Mouse (Mus musculus): ENCODE results near the gene A630089N07Rik. TPM values are rescaled to one million over a fixed set of nuclear protein-coding genes. Genes with fewer than 3 reads are reported as not detected.

The A630089N07Rik gene
- polyA plus RNA-seq, 1 experiment from 2014 or later: 16.7 TPM

DNA sequence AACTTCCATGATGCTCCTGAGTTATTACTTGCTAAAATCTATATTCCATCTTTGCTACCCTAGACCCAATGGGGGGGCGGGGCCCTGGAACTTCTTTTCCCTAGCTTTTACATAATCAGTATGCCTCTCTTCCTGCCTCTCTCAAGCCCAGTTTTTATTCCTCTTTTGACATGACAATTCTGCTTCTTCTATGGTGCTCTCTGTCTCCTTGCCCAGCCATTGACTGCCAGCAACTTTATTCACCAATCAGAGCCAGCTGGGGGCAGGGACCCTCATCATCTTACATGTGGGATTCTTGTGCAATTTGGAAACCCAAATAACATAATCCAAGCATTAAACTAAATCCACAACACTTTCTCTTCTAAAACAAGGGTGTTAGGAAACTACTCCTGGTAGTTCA is 100.9 kb downstream of the A630089N07Rik start:
- no peak overlapping the region for H3K27ac ChIP-seq (ENCODE audit: low read depth, low read length)
- H3K4me1 ChIP-seq (ENCODE audit: control insufficient read depth, insufficient read depth, low read length): no peaks in the 10 kb centered on the region
- no peak for ATAC-seq (replicated peaks; ENCODE audit: insufficient number of reproducible peaks, low FRiP score, low TSS enrichment)
- no peak overlapping the region for H3K9ac ChIP-seq (ENCODE audit: low read depth, low read length)
- WGBS (ENCODE audit: insufficient replicate concordance): 83% methylated on average over 1 of the region's 1 CpGs
- no peaks in the 10 kb centered on the region for H3K9me3 ChIP-seq (replicated peaks; ENCODE audit: control insufficient read depth, low read length)
- H3K27me3 ChIP-seq (ENCODE audit: control insufficient read depth, insufficient read depth, low read length): no peaks in the 10 kb centered on the region
- H3K4me3 ChIP-seq (ENCODE audit: low read depth, low read length): no peak overlapping the region
- H3K4me2 ChIP-seq: no peak overlapping the region
- H3K36me3 ChIP-seq (ENCODE audit: control insufficient read depth, insufficient read depth, low read length): no peaks in the 10 kb centered on the region

GRCm38 (mm10) chr16:97977722-97978121 is 104.5 kb downstream of the A630089N07Rik start:
- WGBS (ENCODE audit: insufficient replicate concordance): 94% methylated on average over 3 of the region's 3 CpGs

DNA sequence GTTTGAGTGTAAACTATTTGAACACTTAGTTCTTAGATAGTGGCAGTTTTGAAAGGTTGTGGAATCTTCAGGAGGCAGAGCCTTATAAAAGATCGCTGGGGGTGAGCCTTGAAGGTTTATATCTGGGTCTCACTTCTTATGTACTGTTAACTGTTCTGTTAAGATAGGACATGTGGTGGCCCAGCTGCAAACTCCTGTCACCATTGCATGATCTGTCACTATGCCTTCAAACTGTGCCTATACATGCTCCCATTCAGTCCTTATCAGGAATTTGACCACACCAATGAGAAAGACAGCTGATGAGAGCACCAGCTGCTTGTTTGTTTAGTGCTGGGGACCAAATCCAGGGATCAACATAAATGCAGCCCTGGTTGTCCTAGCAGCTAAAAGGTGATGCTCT is 105.0 kb downstream of the A630089N07Rik start:
- Histone ChIP-seq H3K36me3 (ENCODE audit: control insufficient read depth, insufficient read depth, low read length) (no peaks in the 10 kb centered on the region), H3K4me1 (ENCODE audit: control insufficient read depth, insufficient read depth, low read length) (no peaks in the 10 kb centered on the region), H3K27ac (ENCODE audit: low read depth, low read length) (no peak overlapping the region), H3K4me3 (ENCODE audit: low read depth, low read length) (no peak overlapping the region), H3K9me3 (replicated peaks; ENCODE audit: control insufficient read depth, low read length) (no peaks in the 10 kb centered on the region), H3K4me2 (no peak overlapping the region), H3K27me3 (ENCODE audit: control insufficient read depth, insufficient read depth, low read length) (no peaks in the 10 kb centered on the region), H3K9ac (ENCODE audit: low read depth, low read length) (no peak overlapping the region)
- no peak for ATAC-seq (replicated peaks; ENCODE audit: insufficient number of reproducible peaks, low FRiP score, low TSS enrichment)
- 59% methylated on average over 1 of the region's 1 CpGs for WGBS (ENCODE audit: insufficient replicate concordance)

More at GRCm38 (mm10) chr16:97977722-97978121, 104.5 kb downstream of the A630089N07Rik start:
- Histone ChIP-seq H3K4me1 (ENCODE audit: control insufficient read depth, insufficient read depth, low read length) (no peaks in the 10 kb centered on the region), H3K9ac (ENCODE audit: low read depth, low read length) (no peak overlapping the region), H3K4me2 (no peak overlapping the region), H3K9me3 (replicated peaks; ENCODE audit: control insufficient read depth, low read length) (no peaks in the 10 kb centered on the region), H3K27ac (ENCODE audit: low read depth, low read length) (no peak overlapping the region), H3K27me3 (ENCODE audit: control insufficient read depth, insufficient read depth, low read length) (no peaks in the 10 kb centered on the region), H3K36me3 (ENCODE audit: control insufficient read depth, insufficient read depth, low read length) (no peaks in the 10 kb centered on the region), H3K4me3 (ENCODE audit: low read depth, low read length) (no peak overlapping the region)
- no peak for ATAC-seq (replicated peaks; ENCODE audit: insufficient number of reproducible peaks, low FRiP score, low TSS enrichment)

GRCm38 (mm10) chr16:97963956-97964540 is 118.2 kb downstream of the A630089N07Rik start:
- 80% methylated on average over 3 of the region's 3 CpGs for WGBS (ENCODE audit: insufficient replicate concordance)
- no peaks in the 10 kb centered on the region for H3K27me3 ChIP-seq (ENCODE audit: control insufficient read depth, insufficient read depth, low read length)
- H3K36me3 ChIP-seq (ENCODE audit: control insufficient read depth, insufficient read depth, low read length): no peaks in the 10 kb centered on the region
- H3K4me1 ChIP-seq (ENCODE audit: control insufficient read depth, insufficient read depth, low read length): peaks cover 10% of the 10 kb centered on the region; the same call in 1 of the 2 replicates
- no peak overlapping the region for H3K27ac ChIP-seq (ENCODE audit: low read depth, low read length)
- H3K9ac ChIP-seq (ENCODE audit: low read depth, low read length): no peak overlapping the region
- ATAC-seq (replicated peaks; ENCODE audit: insufficient number of reproducible peaks, low FRiP score, low TSS enrichment): no peak
- no peak overlapping the region for H3K4me2 ChIP-seq
- no peak overlapping the region for H3K4me3 ChIP-seq (ENCODE audit: low read depth, low read length)
- no peaks in the 10 kb centered on the region for H3K9me3 ChIP-seq (replicated peaks; ENCODE audit: control insufficient read depth, low read length)

DNA sequence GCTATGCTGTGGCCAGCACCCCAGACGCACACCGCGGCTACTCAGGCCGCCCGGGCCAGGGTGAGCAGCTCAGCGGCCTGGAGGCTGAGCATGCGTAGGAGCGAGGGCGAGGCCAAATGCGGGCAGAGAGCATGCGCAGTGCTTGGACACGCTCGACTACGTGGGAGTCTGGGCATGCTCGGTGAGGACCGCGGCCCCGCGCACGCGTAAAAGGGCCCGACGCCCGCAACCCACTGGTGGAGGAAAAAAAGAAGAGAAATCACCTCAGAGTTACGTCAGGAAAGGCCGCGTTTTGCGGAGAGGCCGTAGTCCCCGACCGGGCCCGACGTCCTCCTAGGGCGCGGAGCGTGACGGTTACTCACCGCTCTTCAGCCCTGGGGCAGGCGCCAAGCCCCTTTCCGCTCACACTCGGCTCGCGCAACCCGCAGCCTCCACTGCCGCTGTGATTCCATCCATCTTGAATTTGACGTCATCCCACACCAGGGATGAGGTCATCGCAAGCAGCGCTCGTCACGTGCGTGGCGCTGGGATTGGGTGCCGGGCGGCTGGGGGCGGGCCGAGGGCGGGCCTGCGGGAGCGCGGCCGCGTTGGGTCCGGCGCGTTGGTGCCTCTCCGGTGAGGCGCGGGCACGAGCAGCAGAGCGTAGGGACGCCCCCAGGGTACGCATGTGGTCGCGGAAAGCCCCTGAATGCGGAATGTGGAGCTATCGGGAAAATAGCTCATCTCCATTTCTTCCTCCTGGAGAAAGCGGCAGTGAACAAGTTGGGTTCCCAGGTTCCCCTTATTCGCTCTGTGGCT is 119.9 kb downstream of the A630089N07Rik start, which contains the start of the genes C2cd2 and Zbtb21:
TSS of gene C2cd2 (minus strand) at position 448 of the 798 bp plus-strand sequence.
TSS of gene Zbtb21 (minus strand) at position 472 of the 798 bp plus-strand sequence.
- Histone ChIP-seq H3K9ac (ENCODE audit: low read depth, low read length) (peak within 1 kb of the TSS; percentile 82), H3K4me3 (ENCODE audit: low read depth, low read length) (peak within 1 kb of the TSS; percentile 66), H3K4me1 (ENCODE audit: control insufficient read depth, insufficient read depth, low read length) (peaks cover 15% of the 10 kb centered on the region; the same call in 1 of the 2 replicates), H3K9me3 (replicated peaks; ENCODE audit: control insufficient read depth, low read length) (no peaks in the 10 kb centered on the region), H3K4me2 (peak within 1 kb of the TSS; percentile 77), H3K27ac (ENCODE audit: low read depth, low read length) (peak within 1 kb of the TSS; percentile 96), H3K27me3 (ENCODE audit: control insufficient read depth, insufficient read depth, low read length) (no peaks in the 10 kb centered on the region), H3K36me3 (ENCODE audit: control insufficient read depth, insufficient read depth, low read length) (no peaks in the 10 kb centered on the region)
- ATAC-seq (replicated peaks; ENCODE audit: insufficient number of reproducible peaks, low FRiP score, low TSS enrichment): peak; percentile 97
- WGBS (ENCODE audit: insufficient replicate concordance): under 1% methylated on average over 78 of the region's 78 CpGs

DNA sequence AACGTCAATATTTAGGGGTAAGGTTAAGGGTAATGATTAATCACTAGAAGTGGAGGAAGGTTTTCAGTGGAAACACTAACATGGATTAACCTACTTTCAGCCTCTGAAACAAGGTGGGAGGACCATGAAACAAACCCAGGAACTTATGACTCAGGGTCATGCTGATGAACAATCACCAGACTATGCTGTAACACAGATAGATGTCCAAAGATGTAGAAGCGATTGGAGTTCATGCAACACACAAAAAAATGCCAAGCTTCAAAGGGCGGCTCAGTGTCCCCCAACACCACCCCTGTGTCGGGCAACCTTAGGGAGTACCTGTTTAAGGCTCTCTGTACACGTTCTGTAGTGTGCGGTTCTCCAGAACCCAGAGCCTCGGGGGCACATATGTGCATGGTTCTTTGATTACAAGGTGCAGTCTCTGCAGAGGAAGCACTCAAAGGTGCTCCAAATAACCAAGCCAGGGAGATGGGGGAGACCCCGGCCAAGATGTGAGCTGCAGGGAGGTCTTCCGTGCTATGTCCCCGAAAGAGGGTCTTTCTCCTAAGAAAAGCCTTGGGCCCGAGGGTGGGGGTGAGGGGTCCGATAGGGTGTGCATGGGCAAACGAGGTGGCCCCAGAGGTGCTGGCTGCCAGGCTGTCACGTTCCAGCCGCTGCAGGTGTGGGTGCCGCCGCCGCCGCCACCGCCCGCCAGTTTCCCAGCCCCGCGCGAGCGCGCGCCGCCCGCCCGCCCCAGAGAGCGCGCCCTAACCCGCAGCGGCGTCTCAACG is 120.7 kb downstream of the A630089N07Rik start:
- Histone ChIP-seq H3K4me2 (peak overlapping the region; percentile 77), H3K9me3 (replicated peaks; ENCODE audit: control insufficient read depth, low read length) (no peaks in the 10 kb centered on the region), H3K9ac (ENCODE audit: low read depth, low read length) (peak overlapping the region; percentile 82), H3K36me3 (ENCODE audit: control insufficient read depth, insufficient read depth, low read length) (no peaks in the 10 kb centered on the region), H3K4me3 (ENCODE audit: low read depth, low read length) (peak overlapping the region; percentile 66), H3K27ac (ENCODE audit: low read depth, low read length) (peak overlapping the region; percentile 96), H3K27me3 (ENCODE audit: control insufficient read depth, insufficient read depth, low read length) (no peaks in the 10 kb centered on the region), H3K4me1 (ENCODE audit: control insufficient read depth, insufficient read depth, low read length) (peaks cover 22% of the 10 kb centered on the region; the same call in 1 of the 2 replicates)
- WGBS (ENCODE audit: insufficient replicate concordance): 8% methylated on average over 31 of the region's 36 CpGs
- ATAC-seq (replicated peaks; ENCODE audit: insufficient number of reproducible peaks, low FRiP score, low TSS enrichment): peak; percentile 0; the same call in 1 of the 2 replicates

DNA sequence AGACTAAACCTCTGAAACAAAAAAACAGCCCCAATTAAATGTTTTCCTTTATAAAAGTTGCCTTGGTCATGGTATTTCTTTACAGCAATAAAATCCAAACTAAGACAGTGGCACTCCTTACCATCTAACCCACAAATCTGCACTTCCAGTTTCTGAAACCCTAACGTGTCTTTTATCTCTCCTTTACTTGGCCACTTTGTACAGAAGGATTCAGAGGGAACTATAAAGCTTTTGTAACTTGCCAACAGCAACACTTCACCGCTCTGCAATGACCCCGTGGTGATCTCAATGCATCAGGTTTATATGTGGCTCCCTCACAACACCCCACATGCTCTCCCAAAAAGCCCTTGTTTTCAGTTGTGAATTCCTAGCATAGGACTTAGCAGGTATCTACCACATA is 121.9 kb downstream of the A630089N07Rik start:
- Histone ChIP-seq H3K4me1 (ENCODE audit: control insufficient read depth, insufficient read depth, low read length) (peaks cover 26% of the 10 kb centered on the region; the same call in 1 of the 2 replicates), H3K4me2 (no peak overlapping the region), H3K4me3 (ENCODE audit: low read depth, low read length) (no peak overlapping the region), H3K9me3 (replicated peaks; ENCODE audit: control insufficient read depth, low read length) (no peaks in the 10 kb centered on the region), H3K9ac (ENCODE audit: low read depth, low read length) (no peak overlapping the region), H3K27ac (ENCODE audit: low read depth, low read length) (no peak overlapping the region), H3K36me3 (ENCODE audit: control insufficient read depth, insufficient read depth, low read length) (0 out of 2 replicates have a peak, but pooled peaks cover 4% of the 10 kb centered on the region), H3K27me3 (ENCODE audit: control insufficient read depth, insufficient read depth, low read length) (no peaks in the 10 kb centered on the region)
- 93% methylated on average over 3 of the region's 3 CpGs for WGBS (ENCODE audit: insufficient replicate concordance)
- no peak for ATAC-seq (replicated peaks; ENCODE audit: insufficient number of reproducible peaks, low FRiP score, low TSS enrichment)

DNA sequence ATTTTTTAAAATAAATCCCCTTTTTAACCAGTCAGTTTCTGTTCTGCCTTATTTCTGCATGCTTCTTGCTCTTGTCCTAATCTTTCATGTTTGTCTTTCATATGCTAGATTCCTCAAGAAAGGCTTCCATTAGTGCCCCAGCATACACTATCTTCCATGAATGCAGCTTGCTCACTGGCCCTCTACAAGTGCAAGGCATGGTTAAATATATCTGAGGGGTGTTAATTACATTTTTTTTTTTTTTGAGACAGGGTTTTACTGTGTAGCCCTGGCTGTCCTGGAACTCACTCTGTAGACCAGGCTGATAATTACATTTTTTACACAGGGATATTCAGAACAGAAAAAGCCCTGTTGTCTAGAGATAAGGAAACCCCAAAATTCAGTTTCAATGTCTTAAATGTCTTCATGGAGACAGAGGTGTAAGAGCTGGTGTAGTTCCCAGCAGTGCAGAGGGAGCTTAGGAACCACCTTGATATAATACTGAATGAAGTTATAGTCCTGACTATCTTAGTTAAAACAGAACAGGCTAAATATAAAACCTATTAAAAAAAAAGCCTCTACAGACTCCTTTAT is 123.8 kb downstream of the A630089N07Rik start:
- H3K27ac ChIP-seq (ENCODE audit: low read depth, low read length): peak overlapping the region; percentile 71; the same call in 1 of the 2 replicates
- H3K4me3 ChIP-seq (ENCODE audit: low read depth, low read length): no peak overlapping the region
- 0 out of 2 replicates have a peak, but pooled peaks cover 4% of the 10 kb centered on the region for H3K36me3 ChIP-seq (ENCODE audit: control insufficient read depth, insufficient read depth, low read length)
- no peak for ATAC-seq (replicated peaks; ENCODE audit: insufficient number of reproducible peaks, low FRiP score, low TSS enrichment)
- no peak overlapping the region; the same call in 1 of the 2 replicates for H3K4me2 ChIP-seq
- peaks cover 26% of the 10 kb centered on the region for H3K4me1 ChIP-seq (ENCODE audit: control insufficient read depth, insufficient read depth, low read length)
- H3K27me3 ChIP-seq (ENCODE audit: control insufficient read depth, insufficient read depth, low read length): 0 out of 2 replicates have a peak, but pooled peaks cover 2% of the 10 kb centered on the region
- no peak overlapping the region for H3K9ac ChIP-seq (ENCODE audit: low read depth, low read length)
- H3K9me3 ChIP-seq (replicated peaks; ENCODE audit: control insufficient read depth, low read length): no peaks in the 10 kb centered on the region
